Mouse (Mus musculus): Measurements from ENCODE around the gene Pdlim1. TPM values are rescaled to one million over a fixed set of nuclear protein-coding genes. Genes with fewer than 3 reads are reported as not detected.
A peak's percentile ranks its signal among the peaks of the same experiment; 100 is the strongest.

Pdlim1 gene
- polyA plus RNA-seq, 1 experiment from 2014 or later: 318 TPM

- no peak for ATAC-seq (replicated peaks; ENCODE audit: insufficient number of reproducible peaks, low FRiP score, low TSS enrichment)
- Histone ChIP-seq H3K9me3 (replicated peaks; ENCODE audit: control insufficient read depth, low read length) (0 out of 2 replicates have a peak, but pooled peaks cover 3% of the 10 kb centered on the region), H3K4me2 (no peak overlapping the region), H3K27ac (ENCODE audit: low read depth, low read length) (no peak overlapping the region), H3K4me1 (ENCODE audit: control insufficient read depth, insufficient read depth, low read length) (0 out of 2 replicates have a peak, but pooled peaks cover 4% of the 10 kb centered on the region), H3K36me3 (ENCODE audit: control insufficient read depth, insufficient read depth, low read length) (no peaks in the 10 kb centered on the region), H3K27me3 (ENCODE audit: control insufficient read depth, insufficient read depth, low read length) (no peaks in the 10 kb centered on the region), H3K9ac (ENCODE audit: low read depth, low read length) (no peak overlapping the region), H3K4me3 (ENCODE audit: low read depth, low read length) (no peak overlapping the region)
- WGBS (ENCODE audit: insufficient replicate concordance): 87% methylated on average over 8 of the region's 8 CpGs
Measured at GRCm38 (mm10) chr19:40277494-40277893, 5.9 kb upstream of the Pdlim1 start.

- Histone ChIP-seq H3K9me3 (replicated peaks; ENCODE audit: control insufficient read depth, low read length) (no peaks in the 10 kb centered on the region), H3K9ac (ENCODE audit: low read depth, low read length) (no peak overlapping the region)
Measured at GRCm38 (mm10) chr19:40275401-40276188, 4.0 kb upstream of the Pdlim1 start.

GRCm38 (mm10) chr19:40272674-40273073, 1.0 kb upstream of the Pdlim1 start:
- H3K4me3 ChIP-seq (ENCODE audit: low read depth, low read length): no peak overlapping the region
- no peaks in the 10 kb centered on the region for H3K36me3 ChIP-seq (ENCODE audit: control insufficient read depth, insufficient read depth, low read length)
- no peak for ATAC-seq (replicated peaks; ENCODE audit: insufficient number of reproducible peaks, low FRiP score, low TSS enrichment)
- no peak overlapping the region for H3K4me2 ChIP-seq
- H3K27ac ChIP-seq (ENCODE audit: low read depth, low read length): no peak overlapping the region
- no peaks in the 10 kb centered on the region for H3K9me3 ChIP-seq (replicated peaks; ENCODE audit: control insufficient read depth, low read length)
- 45% methylated on average over 13 of the region's 13 CpGs for WGBS (ENCODE audit: insufficient replicate concordance)
- H3K27me3 ChIP-seq (ENCODE audit: control insufficient read depth, insufficient read depth, low read length): no peaks in the 10 kb centered on the region
- no peak overlapping the region for H3K9ac ChIP-seq (ENCODE audit: low read depth, low read length)
- peaks cover 16% of the 10 kb centered on the region for H3K4me1 ChIP-seq (ENCODE audit: control insufficient read depth, insufficient read depth, low read length)

More at GRCm38 (mm10) chr19:40275401-40276188, 4.0 kb upstream of the Pdlim1 start:
- H3K4me2 ChIP-seq: no peak overlapping the region
- H3K36me3 ChIP-seq (ENCODE audit: control insufficient read depth, insufficient read depth, low read length): no peaks in the 10 kb centered on the region
- 82% methylated on average over 14 of the region's 14 CpGs for WGBS (ENCODE audit: insufficient replicate concordance)
- H3K27ac ChIP-seq (ENCODE audit: low read depth, low read length): no peak overlapping the region
- H3K27me3 ChIP-seq (ENCODE audit: control insufficient read depth, insufficient read depth, low read length): no peaks in the 10 kb centered on the region
- 0 out of 2 replicates have a peak, but pooled peaks cover 4% of the 10 kb centered on the region for H3K4me1 ChIP-seq (ENCODE audit: control insufficient read depth, insufficient read depth, low read length)
- H3K4me3 ChIP-seq (ENCODE audit: low read depth, low read length): no peak overlapping the region
- ATAC-seq (replicated peaks; ENCODE audit: insufficient number of reproducible peaks, low FRiP score, low TSS enrichment): no peak

GRCm38 (mm10) chr19:40270351-40271307, 1.0 kb downstream of the Pdlim1 start:
- peaks cover 22% of the 10 kb centered on the region for H3K4me1 ChIP-seq (ENCODE audit: control insufficient read depth, insufficient read depth, low read length)
- H3K9me3 ChIP-seq (replicated peaks; ENCODE audit: control insufficient read depth, low read length): no peaks in the 10 kb centered on the region
- no peaks in the 10 kb centered on the region for H3K36me3 ChIP-seq (ENCODE audit: control insufficient read depth, insufficient read depth, low read length)
- H3K9ac ChIP-seq (ENCODE audit: low read depth, low read length): peak overlapping the region; percentile 92
- H3K4me3 ChIP-seq (ENCODE audit: low read depth, low read length): peak overlapping the region; percentile 86
- no peaks in the 10 kb centered on the region for H3K27me3 ChIP-seq (ENCODE audit: control insufficient read depth, insufficient read depth, low read length)
- H3K4me2 ChIP-seq: peak overlapping the region; percentile 84
- ATAC-seq (replicated peaks; ENCODE audit: insufficient number of reproducible peaks, low FRiP score, low TSS enrichment): peak; percentile 46
- peak overlapping the region; percentile 79 for H3K27ac ChIP-seq (ENCODE audit: low read depth, low read length)
- WGBS (ENCODE audit: insufficient replicate concordance): 4% methylated on average over 63 of the region's 63 CpGs

- H3K27ac ChIP-seq (ENCODE audit: low read depth, low read length): no peak overlapping the region
- H3K4me3 ChIP-seq (ENCODE audit: low read depth, low read length): peak overlapping the region; percentile 86
- peaks cover 22% of the 10 kb centered on the region for H3K4me1 ChIP-seq (ENCODE audit: control insufficient read depth, insufficient read depth, low read length)
- 53% methylated on average over 5 of the region's 5 CpGs for WGBS (ENCODE audit: insufficient replicate concordance)
- H3K9ac ChIP-seq (ENCODE audit: low read depth, low read length): peak overlapping the region; percentile 34; the same call in 1 of the 2 replicates
- H3K27me3 ChIP-seq (ENCODE audit: control insufficient read depth, insufficient read depth, low read length): no peaks in the 10 kb centered on the region
- no peaks in the 10 kb centered on the region for H3K36me3 ChIP-seq (ENCODE audit: control insufficient read depth, insufficient read depth, low read length)
- H3K4me2 ChIP-seq: peak overlapping the region; percentile 84
- no peaks in the 10 kb centered on the region for H3K9me3 ChIP-seq (replicated peaks; ENCODE audit: control insufficient read depth, low read length)
- no peak for ATAC-seq (replicated peaks; ENCODE audit: insufficient number of reproducible peaks, low FRiP score, low TSS enrichment)
Measured at GRCm38 (mm10) chr19:40269526-40269925, 2.1 kb downstream of the Pdlim1 start.

GRCm38 (mm10) chr19:40268493-40268892, 3.1 kb downstream of the Pdlim1 start:
- Histone ChIP-seq H3K4me3 (ENCODE audit: low read depth, low read length) (no peak overlapping the region), H3K9ac (ENCODE audit: low read depth, low read length) (no peak overlapping the region)

GRCm38 (mm10) chr19:40267380-40267779, 4.3 kb downstream of the Pdlim1 start:
- Histone ChIP-seq H3K4me1 (ENCODE audit: control insufficient read depth, insufficient read depth, low read length) (peaks cover 22% of the 10 kb centered on the region), H3K27ac (ENCODE audit: low read depth, low read length) (0 out of 2 replicates have a peak overlapping the region, but pooled peaks have one; percentile 1), H3K4me3 (ENCODE audit: low read depth, low read length) (no peak overlapping the region), H3K9ac (ENCODE audit: low read depth, low read length) (no peak overlapping the region), H3K9me3 (replicated peaks; ENCODE audit: control insufficient read depth, low read length) (no peaks in the 10 kb centered on the region), H3K36me3 (ENCODE audit: control insufficient read depth, insufficient read depth, low read length) (no peaks in the 10 kb centered on the region), H3K4me2 (peak overlapping the region; percentile 24), H3K27me3 (ENCODE audit: control insufficient read depth, insufficient read depth, low read length) (no peaks in the 10 kb centered on the region)
- 85% methylated on average over 1 of the region's 1 CpGs for WGBS (ENCODE audit: insufficient replicate concordance)
- no peak for ATAC-seq (replicated peaks; ENCODE audit: insufficient number of reproducible peaks, low FRiP score, low TSS enrichment)

More at GRCm38 (mm10) chr19:40268493-40268892, 3.1 kb downstream of the Pdlim1 start:
- Histone ChIP-seq H3K36me3 (ENCODE audit: control insufficient read depth, insufficient read depth, low read length) (no peaks in the 10 kb centered on the region), H3K27ac (ENCODE audit: low read depth, low read length) (no peak overlapping the region), H3K4me1 (ENCODE audit: control insufficient read depth, insufficient read depth, low read length) (peaks cover 22% of the 10 kb centered on the region), H3K9me3 (replicated peaks; ENCODE audit: control insufficient read depth, low read length) (no peaks in the 10 kb centered on the region), H3K4me2 (peak overlapping the region; percentile 37; the same call in 1 of the 2 replicates), H3K27me3 (ENCODE audit: control insufficient read depth, insufficient read depth, low read length) (no peaks in the 10 kb centered on the region)
- WGBS (ENCODE audit: insufficient replicate concordance): 70% methylated on average over 3 of the region's 3 CpGs
- no peak for ATAC-seq (replicated peaks; ENCODE audit: insufficient number of reproducible peaks, low FRiP score, low TSS enrichment)

GRCm38 (mm10) chr19:40259485-40259884, 12.2 kb downstream of the Pdlim1 start:
- Histone ChIP-seq H3K4me2 (no peak overlapping the region), H3K9ac (ENCODE audit: low read depth, low read length) (no peak overlapping the region), H3K4me3 (ENCODE audit: low read depth, low read length) (no peak overlapping the region), H3K27ac (ENCODE audit: low read depth, low read length) (no peak overlapping the region), H3K9me3 (replicated peaks; ENCODE audit: control insufficient read depth, low read length) (peaks cover 3% of the 10 kb centered on the region; the same call in 1 of the 2 replicates), H3K4me1 (ENCODE audit: control insufficient read depth, insufficient read depth, low read length) (peaks cover 37% of the 10 kb centered on the region), H3K36me3 (ENCODE audit: control insufficient read depth, insufficient read depth, low read length) (0 out of 2 replicates have a peak, but pooled peaks cover 5% of the 10 kb centered on the region), H3K27me3 (ENCODE audit: control insufficient read depth, insufficient read depth, low read length) (no peaks in the 10 kb centered on the region)
- 61% methylated on average over 1 of the region's 1 CpGs for WGBS (ENCODE audit: insufficient replicate concordance)
- no peak for ATAC-seq (replicated peaks; ENCODE audit: insufficient number of reproducible peaks, low FRiP score, low TSS enrichment)

All from heart, embryonic 11.5 days (tissue).